Mouse (Mus musculus): ENCODE measurements around the gene Crk. TPM values are rescaled to one million over a fixed set of nuclear protein-coding genes. Genes with fewer than 3 reads are reported as not detected.
"Not testable (repeated sequence)": the region's sequence is repeated elsewhere in the genome, so short reads cannot be mapped to it uniquely, and the experiment has no call there.

Crk gene
- polyA plus RNA-seq, 1 experiment from 2014 or later, result 101 TPM

DNA sequence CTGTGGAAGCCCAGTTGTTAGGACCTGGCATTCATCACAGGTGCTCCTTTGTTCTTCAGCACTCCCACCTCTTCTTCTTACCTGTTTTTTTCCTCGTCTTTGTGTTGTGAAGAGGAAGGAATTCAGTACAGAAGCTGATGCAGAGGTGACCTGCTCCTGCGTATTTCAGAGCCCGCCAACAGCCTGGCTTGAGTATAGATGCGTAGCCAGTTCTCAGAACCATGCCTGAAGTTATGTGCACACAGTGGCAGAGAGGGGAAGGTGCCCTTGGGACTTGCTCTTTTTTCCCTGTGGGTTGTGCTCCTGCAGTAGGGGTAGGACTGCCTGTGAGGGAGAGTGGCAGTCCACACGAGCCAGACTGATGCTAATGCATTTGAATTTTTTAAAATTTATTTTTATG lies 14.5 kb downstream of the Crk start:
- ATAC-seq (replicated peaks; ENCODE audit: extremely low read depth, insufficient read depth, low FRiP score), result no peak
- 92% methylated on average over 5 of the region's 5 CpGs for WGBS
- peaks cover 37% of the 10 kb centered on the region for H3K36me3 ChIP-seq (ENCODE audit: control insufficient read depth, insufficient read depth)
- H3K4me3 ChIP-seq (ENCODE audit: low read length), result no peak overlapping the region
- no peak overlapping the region for H3K9ac ChIP-seq (ENCODE audit: low read length)
- no peak overlapping the region for H3K4me2 ChIP-seq (ENCODE audit: low read depth, low read length)
- H3K27me3 ChIP-seq (ENCODE audit: control insufficient read depth, insufficient read depth, low read length), result no peaks in the 10 kb centered on the region
- H3K9me3 ChIP-seq (replicated peaks; ENCODE audit: control insufficient read depth, low read length), result no peaks in the 10 kb centered on the region
- H3K4me1 ChIP-seq (ENCODE audit: control insufficient read depth, insufficient read depth, low read length), result no peaks in the 10 kb centered on the region
- H3K27ac ChIP-seq (ENCODE audit: low read length), result no peak overlapping the region

DNA sequence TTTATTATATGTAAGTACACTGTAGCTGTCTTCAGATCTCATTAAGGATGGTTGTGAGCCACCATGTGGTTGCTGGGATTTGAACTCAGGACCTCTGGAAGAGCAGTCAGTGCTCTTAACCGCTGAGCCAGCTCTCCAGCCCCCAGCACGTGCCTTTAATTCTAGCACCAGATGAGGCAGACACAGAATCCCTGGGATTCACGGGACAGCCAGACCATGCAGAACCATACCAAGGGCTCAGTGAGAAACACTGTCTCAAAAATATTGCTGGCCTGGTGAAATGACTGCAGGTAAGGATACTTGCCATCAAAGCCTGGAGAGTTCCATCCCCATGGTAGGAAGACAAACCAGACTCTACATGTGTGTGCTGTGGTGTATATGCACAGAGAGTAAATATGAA lies 18.4 kb downstream of the Crk start:
- H3K9me3 ChIP-seq (replicated peaks; ENCODE audit: control insufficient read depth, low read length); H3K9ac ChIP-seq (ENCODE audit: low read length); H3K4me2 ChIP-seq (ENCODE audit: low read depth, low read length); ATAC-seq (replicated peaks; ENCODE audit: extremely low read depth, insufficient read depth, low FRiP score); H3K27me3 ChIP-seq (ENCODE audit: control insufficient read depth, insufficient read depth, low read length); H3K4me3 ChIP-seq (ENCODE audit: low read length); H3K27ac ChIP-seq (ENCODE audit: low read length); H3K4me1 ChIP-seq (ENCODE audit: control insufficient read depth, insufficient read depth, low read length): not testable (repeated sequence)
- H3K36me3 ChIP-seq (ENCODE audit: control insufficient read depth, insufficient read depth), result peaks cover 52% of the 10 kb centered on the region
- 94% methylated on average over 3 of the region's 3 CpGs for WGBS

- H3K9me3 ChIP-seq (replicated peaks; ENCODE audit: control insufficient read depth, low read length), result no peaks in the 10 kb centered on the region
- no peaks in the 10 kb centered on the region for H3K4me1 ChIP-seq (ENCODE audit: control insufficient read depth, insufficient read depth, low read length)
- H3K4me2 ChIP-seq (ENCODE audit: low read depth, low read length), result no peak overlapping the region
- H3K4me3 ChIP-seq (ENCODE audit: low read length), result no peak overlapping the region
- H3K9ac ChIP-seq (ENCODE audit: low read length), result no peak overlapping the region
- H3K36me3 ChIP-seq (ENCODE audit: control insufficient read depth, insufficient read depth), result peaks cover 58% of the 10 kb centered on the region
- 96% methylated on average over 5 of the region's 5 CpGs for WGBS
- no peak for ATAC-seq (replicated peaks; ENCODE audit: extremely low read depth, insufficient read depth, low FRiP score)
- no peaks in the 10 kb centered on the region for H3K27me3 ChIP-seq (ENCODE audit: control insufficient read depth, insufficient read depth, low read length)
- H3K27ac ChIP-seq (ENCODE audit: low read length), result no peak overlapping the region
These were observed 21.5 kb downstream of the Crk start for GRCm38 (mm10) chr11:75700557-75700956.

DNA sequence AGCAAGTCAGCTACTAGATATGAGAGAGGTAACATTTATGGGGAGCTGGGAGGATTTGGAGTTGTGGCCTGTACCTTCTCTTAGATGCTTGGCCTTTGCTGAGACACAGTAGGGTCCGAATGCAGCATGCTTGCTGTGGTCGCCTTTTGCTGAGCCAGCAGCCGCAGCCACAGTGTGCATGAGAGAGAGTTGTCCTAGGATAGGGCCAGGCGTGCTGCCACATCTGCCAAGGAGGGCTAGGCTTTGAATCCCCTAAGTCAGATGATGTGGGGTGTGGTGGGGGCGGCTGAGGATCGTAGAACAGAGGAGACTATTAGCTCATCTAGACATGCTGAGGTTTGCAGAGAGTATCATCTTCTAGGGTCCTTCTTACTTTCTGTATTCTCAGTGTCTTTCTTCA lies 23.7 kb downstream of the Crk start:
- Histone ChIP-seq H3K4me2 (ENCODE audit: low read depth, low read length) (no peak overlapping the region), H3K27ac (ENCODE audit: low read length) (no peak overlapping the region), H3K9me3 (replicated peaks; ENCODE audit: control insufficient read depth, low read length) (no peaks in the 10 kb centered on the region), H3K4me1 (ENCODE audit: control insufficient read depth, insufficient read depth, low read length) (no peaks in the 10 kb centered on the region), H3K36me3 (ENCODE audit: control insufficient read depth, insufficient read depth) (peaks cover 54% of the 10 kb centered on the region), H3K4me3 (ENCODE audit: low read length) (no peak overlapping the region), H3K9ac (ENCODE audit: low read length) (no peak overlapping the region), H3K27me3 (ENCODE audit: control insufficient read depth, insufficient read depth, low read length) (no peaks in the 10 kb centered on the region)
- WGBS, result 89% methylated on average over 6 of the region's 6 CpGs
- ATAC-seq (replicated peaks; ENCODE audit: extremely low read depth, insufficient read depth, low FRiP score), result no peak

- WGBS, result 89% methylated on average over 2 of the region's 2 CpGs
- Histone ChIP-seq H3K4me1 (ENCODE audit: control insufficient read depth, insufficient read depth, low read length) (no peaks in the 10 kb centered on the region), H3K4me2 (ENCODE audit: low read depth, low read length) (no peak overlapping the region), H3K27me3 (ENCODE audit: control insufficient read depth, insufficient read depth, low read length) (no peaks in the 10 kb centered on the region), H3K27ac (ENCODE audit: low read length) (no peak overlapping the region), H3K9ac (ENCODE audit: low read length) (no peak overlapping the region), H3K9me3 (replicated peaks; ENCODE audit: control insufficient read depth, low read length) (no peaks in the 10 kb centered on the region), H3K4me3 (ENCODE audit: low read length) (no peak overlapping the region), H3K36me3 (ENCODE audit: control insufficient read depth, insufficient read depth) (peaks cover 45% of the 10 kb centered on the region)
- no peak for ATAC-seq (replicated peaks; ENCODE audit: extremely low read depth, insufficient read depth, low FRiP score)
These were observed 24.7 kb downstream of the Crk start for GRCm38 (mm10) chr11:75703748-75704147.

DNA sequence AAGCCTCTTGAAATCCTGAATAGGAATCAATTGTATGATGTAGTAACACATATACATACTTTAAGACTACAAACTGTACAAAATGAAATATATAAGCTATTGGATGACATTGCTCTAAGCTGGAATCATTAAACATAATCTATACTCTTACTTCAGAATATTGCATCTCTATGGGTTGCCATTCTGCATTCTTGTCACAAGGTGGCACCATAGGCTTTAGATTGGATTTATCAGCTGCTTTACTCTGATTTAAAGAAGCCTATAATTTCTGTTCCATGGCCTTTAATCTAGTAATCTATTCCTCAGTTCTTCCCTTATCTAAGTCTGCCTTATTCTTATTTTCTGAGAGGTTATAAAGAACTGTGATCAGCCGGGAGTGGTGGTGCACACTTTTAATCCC lies 34.9 kb downstream of the Crk start:
- ATAC-seq (replicated peaks; ENCODE audit: extremely low read depth, insufficient read depth, low FRiP score), result no peak

DNA sequence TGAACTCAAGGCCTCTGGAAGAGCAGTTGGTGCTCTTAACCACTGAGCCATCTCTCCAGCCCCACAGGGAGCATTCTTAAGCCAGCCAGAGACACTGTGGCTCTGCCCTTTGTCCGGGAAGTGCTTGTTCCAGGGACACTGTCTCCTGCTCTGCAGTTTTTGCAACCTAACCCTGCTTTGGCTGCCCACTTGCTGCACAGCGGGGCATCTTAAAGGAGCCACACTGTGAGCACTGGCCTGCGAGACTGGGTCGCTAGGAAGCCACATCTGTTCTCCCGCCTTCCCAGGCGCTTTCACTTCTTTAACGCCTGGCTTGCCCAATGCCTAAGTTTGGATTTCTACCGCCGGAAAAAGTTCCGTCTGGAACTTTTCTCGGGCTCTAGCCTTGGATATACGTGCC lies 36.5 kb downstream of the Crk start:
- no peaks in the 10 kb centered on the region for H3K27me3 ChIP-seq (ENCODE audit: control insufficient read depth, insufficient read depth, low read length)
- ATAC-seq (replicated peaks; ENCODE audit: extremely low read depth, insufficient read depth, low FRiP score), result no peak
- 34% methylated on average over 12 of the region's 12 CpGs for WGBS
- peaks cover 3% of the 10 kb centered on the region; the same call in 1 of the 2 replicates for H3K9me3 ChIP-seq (replicated peaks; ENCODE audit: control insufficient read depth, low read length)
- no peak overlapping the region for H3K4me3 ChIP-seq (ENCODE audit: low read length)
- peak overlapping the region; percentile 22; the same call in 1 of the 2 replicates for H3K4me2 ChIP-seq (ENCODE audit: low read depth, low read length)
- H3K4me1 ChIP-seq (ENCODE audit: control insufficient read depth, insufficient read depth, low read length), result no peaks in the 10 kb centered on the region
- H3K27ac ChIP-seq (ENCODE audit: low read length), result no peak overlapping the region
- no peak overlapping the region for H3K9ac ChIP-seq (ENCODE audit: low read length)
- H3K36me3 ChIP-seq (ENCODE audit: control insufficient read depth, insufficient read depth), result no peaks in the 10 kb centered on the region

More for the DNA sequence above, 34.9 kb downstream of the Crk start:
- Histone ChIP-seq H3K4me3 (ENCODE audit: low read length) (no peak overlapping the region), H3K4me1 (ENCODE audit: control insufficient read depth, insufficient read depth, low read length) (no peaks in the 10 kb centered on the region), H3K27ac (ENCODE audit: low read length) (no peak overlapping the region), H3K36me3 (ENCODE audit: control insufficient read depth, insufficient read depth) (no peaks in the 10 kb centered on the region), H3K4me2 (ENCODE audit: low read depth, low read length) (no peak overlapping the region), H3K27me3 (ENCODE audit: control insufficient read depth, insufficient read depth, low read length) (no peaks in the 10 kb centered on the region), H3K9ac (ENCODE audit: low read length) (no peak overlapping the region), H3K9me3 (replicated peaks; ENCODE audit: control insufficient read depth, low read length) (no peaks in the 10 kb centered on the region)
- 91% methylated on average over 1 of the region's 1 CpGs for WGBS

DNA sequence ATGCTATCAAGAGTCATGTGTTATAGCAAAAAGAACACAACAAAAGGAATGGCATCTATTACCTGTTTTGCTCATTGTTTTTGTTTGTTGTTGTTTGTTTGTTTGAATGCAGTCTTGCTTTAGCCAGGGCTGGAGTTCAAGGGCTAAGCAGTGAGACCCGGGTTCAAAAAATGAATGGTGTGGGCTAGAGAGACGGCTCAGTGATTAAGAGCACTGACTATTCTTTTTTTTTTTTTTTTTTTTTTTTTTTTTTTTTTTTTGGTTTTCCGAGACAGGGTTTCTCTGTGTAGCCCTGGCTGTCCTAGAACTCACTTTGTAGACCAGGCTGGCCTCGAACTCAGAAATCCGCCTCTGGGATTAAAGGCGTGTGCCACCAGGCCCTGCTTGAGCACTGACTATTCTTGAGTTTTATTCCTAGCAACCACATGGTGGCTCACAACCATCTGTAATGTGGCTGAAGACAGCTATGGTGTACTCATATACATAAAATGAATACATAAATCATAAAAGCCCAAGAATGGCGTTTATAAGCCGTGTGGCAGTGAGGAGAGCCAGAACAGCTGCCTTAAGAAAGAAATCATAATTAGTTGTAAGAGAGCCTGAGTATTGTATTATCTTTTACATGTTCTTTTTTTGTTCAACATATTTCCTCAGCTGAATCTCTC lies 37.7 kb downstream of the Crk start:
- no peak overlapping the region for H3K9ac ChIP-seq (ENCODE audit: low read length)
- WGBS, result 78% methylated on average over 8 of the region's 8 CpGs
- no peaks in the 10 kb centered on the region for H3K4me1 ChIP-seq (ENCODE audit: control insufficient read depth, insufficient read depth, low read length)
- H3K27me3 ChIP-seq (ENCODE audit: control insufficient read depth, insufficient read depth, low read length), result no peaks in the 10 kb centered on the region
- no peak for ATAC-seq (replicated peaks; ENCODE audit: extremely low read depth, insufficient read depth, low FRiP score)
- no peaks in the 10 kb centered on the region for H3K36me3 ChIP-seq (ENCODE audit: control insufficient read depth, insufficient read depth)
- H3K4me2 ChIP-seq (ENCODE audit: low read depth, low read length), result no peak overlapping the region
- no peak overlapping the region for H3K4me3 ChIP-seq (ENCODE audit: low read length)
- H3K9me3 ChIP-seq (replicated peaks; ENCODE audit: control insufficient read depth, low read length), result peaks cover 13% of the 10 kb centered on the region
- H3K27ac ChIP-seq (ENCODE audit: low read length), result no peak overlapping the region

DNA sequence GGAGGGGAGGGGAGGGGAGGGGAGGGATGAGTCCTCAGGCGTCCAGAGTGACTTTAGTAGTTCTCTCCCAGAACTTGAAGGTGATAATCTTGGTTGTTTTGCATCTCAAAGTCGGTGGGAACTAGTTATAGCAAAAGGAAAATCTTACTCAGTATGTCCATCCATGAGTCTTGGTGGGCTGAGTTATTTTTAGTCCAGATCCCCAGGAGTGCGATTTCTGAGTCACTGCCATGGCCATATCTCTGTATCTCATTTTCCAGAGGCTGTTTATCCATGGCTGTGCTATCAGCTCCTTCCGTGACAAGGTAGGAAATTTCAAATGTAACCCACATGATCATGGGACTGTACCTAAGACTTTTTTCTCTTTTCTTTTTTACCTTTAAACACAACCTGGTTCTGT lies 43.3 kb downstream of the Crk start:
- H3K9me3 ChIP-seq (replicated peaks; ENCODE audit: control insufficient read depth, low read length), result peaks cover 13% of the 10 kb centered on the region
- no peak overlapping the region for H3K27ac ChIP-seq (ENCODE audit: low read length)
- no peaks in the 10 kb centered on the region for H3K36me3 ChIP-seq (ENCODE audit: control insufficient read depth, insufficient read depth)
- no peaks in the 10 kb centered on the region for H3K27me3 ChIP-seq (ENCODE audit: control insufficient read depth, insufficient read depth, low read length)
- no peak overlapping the region for H3K9ac ChIP-seq (ENCODE audit: low read length)
- no peak overlapping the region for H3K4me3 ChIP-seq (ENCODE audit: low read length)
- H3K4me2 ChIP-seq (ENCODE audit: low read depth, low read length), result no peak overlapping the region
- 10% methylated on average over 4 of the region's 4 CpGs for WGBS
- ATAC-seq (replicated peaks; ENCODE audit: extremely low read depth, insufficient read depth, low FRiP score), result no peak
- H3K4me1 ChIP-seq (ENCODE audit: control insufficient read depth, insufficient read depth, low read length), result peaks cover 6% of the 10 kb centered on the region

All from heart, embryonic 16.5 days (tissue).